Mouse (Mus musculus) embryonic facial prominence, embryonic 11.5 days (tissue): ENCODE data around the gene Slc17a8. TPM values are rescaled to one million over a fixed set of nuclear protein-coding genes. Genes with fewer than 3 reads are reported as not detected.
"Not testable (repeated sequence)": the region's sequence is repeated elsewhere in the genome, so short reads cannot be mapped to it uniquely, and the experiment has no call there.

Experiments
- ATAC-seq: fragments of 200-750 bp; cut with Nextera tagmentation; replicated peaks from 2 replicates; pipeline ENCODE4 v1.8.0; 2017; ENCODE audit warnings: low read depth; ENCODE audit not compliant: insufficient number of reproducible peaks, low FRiP score, low TSS enrichment
- DNase-seq: peaks from one replicate; pipeline ENCODE4 v3.0.0-alpha.2; 2015; ENCODE audit warnings: low spot score
- H3K27ac ChIP-seq: fragments of 300-500 bp; sonication (generic); replicated peaks from 2 replicates; pipeline ENCODE4 v1.5.1; 2014; ENCODE audit warnings: mild to moderate bottlenecking, low read depth, low read length, control low read depth
- H3K27me3 ChIP-seq: fragments of 300-500 bp; sonication (generic); 2 replicates; pipeline ENCODE4 v1.6.1; 2014; ENCODE audit warnings: mild to moderate bottlenecking, low read length, moderate library complexity, mixed read lengths; ENCODE audit not compliant: control insufficient read depth, insufficient read depth
- H3K36me3 ChIP-seq: fragments of 300-500 bp; sonication (generic); replicated peaks from 2 replicates; pipeline ENCODE4 v1.6.1; 2014; ENCODE audit warnings: low read depth, mild to moderate bottlenecking, low read length, moderate library complexity, mixed read lengths; ENCODE audit not compliant: control insufficient read depth, insufficient read depth
- H3K4me1 ChIP-seq: fragments of 300-500 bp; sonication (generic); 2 replicates; pipeline ENCODE4 v1.6.1; 2014; ENCODE audit warnings: low read length, mixed read lengths; ENCODE audit not compliant: control insufficient read depth, insufficient read depth
- H3K4me2 ChIP-seq: fragments of 300-500 bp; sonication (generic); 2 replicates; pipeline ENCODE4 v1.6.1; 2014; ENCODE audit warnings: low read depth, mild to moderate bottlenecking, control low read depth, low read length, moderate library complexity
- H3K4me3 ChIP-seq: fragments of 300-500 bp; sonication (generic); 2 replicates; pipeline ENCODE4 v1.5.1; 2014; ENCODE audit warnings: low read depth, low read length, control low read depth
- H3K9ac ChIP-seq: fragments of 300-500 bp; sonication (generic); replicated peaks from 2 replicates; pipeline ENCODE4 v1.6.1; 2014; ENCODE audit warnings: mild to moderate bottlenecking, control low read depth, low read length
- H3K9me3 ChIP-seq: fragments of 300-500 bp; sonication (generic); replicated peaks from 2 replicates; pipeline ENCODE4 v1.6.1; 2016; ENCODE audit warnings: mild to moderate bottlenecking, low read length, inconsistent platforms, mixed read lengths; ENCODE audit not compliant: control insufficient read depth
- WGBS: fragments of 180-500 bp; shearing (Covaris S2); extraction: QIAGEN DNeasy Blood & Tissue Kit; methylation state at CpG from one replicate; pipeline ENCODE4 v1.1.7; 2014; 5-methylcytosine and 5-hydroxymethylcytosine counted together
- polyA plus RNA-seq: library from polyadenylated mRNA; unstranded; fragments of >200 nt; fragmentation: Nextera tagmentation; extraction: Ambion mirVana; gene quantifications from 2 replicates; pipeline ENCODE4 v1.2.1, GENCODE M21; 2014

The Slc17a8 gene
- polyA plus RNA-seq: 0.13 and 0.18 TPM in 2 replicates

GRCm38 (mm10) chr10:89621129-89621528 is at the start of gene Slc17a8:
Gene Slc17a8, minus strand, starts transcription at chr10:89621253.
- Histone ChIP-seq H3K4me3 (no peak within 1 kb of the TSS), H3K9me3 (no peaks in the 10 kb centered on the region), H3K27ac (no peak within 1 kb of the TSS), H3K9ac (no peak within 1 kb of the TSS), H3K4me1 (no peaks in the 10 kb centered on the region), H3K4me2 (no peak within 1 kb of the TSS), H3K36me3 (no peaks in the 10 kb centered on the region), H3K27me3 (no peaks in the 10 kb centered on the region)
- ATAC-seq: no peak
- 33% methylated on average over 7 of the region's 7 CpGs for WGBS
- no peak for DNase-seq

DNA sequence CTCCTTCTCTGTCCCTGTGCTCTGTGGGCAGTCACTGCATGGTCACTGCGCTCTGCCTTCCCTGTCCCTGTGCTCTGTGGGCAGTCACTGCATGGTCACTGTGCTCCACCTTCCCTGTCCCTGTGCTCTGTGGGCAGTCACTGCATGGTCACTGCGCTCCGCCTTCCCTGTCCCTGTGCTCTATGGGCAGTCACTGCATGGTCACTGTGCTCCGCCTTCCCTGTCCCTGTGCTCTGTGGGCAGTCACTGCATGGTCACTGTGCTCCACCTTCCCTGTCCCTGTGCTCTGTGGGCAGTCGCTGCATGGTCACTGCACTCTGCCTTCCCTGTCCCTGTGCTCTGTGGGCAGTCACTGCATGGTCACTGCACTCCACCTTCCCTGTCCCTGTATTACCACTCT is 49.3 kb upstream of the Slc17a8 start:
- 94% methylated on average over 5 of the region's 5 CpGs for WGBS
- DNase-seq, H3K36me3 ChIP-seq, ATAC-seq, H3K27ac ChIP-seq, H3K4me3 ChIP-seq, H3K4me1 ChIP-seq, H3K4me2 ChIP-seq, H3K9ac ChIP-seq, H3K27me3 ChIP-seq, H3K9me3 ChIP-seq: not testable (repeated sequence)

DNA sequence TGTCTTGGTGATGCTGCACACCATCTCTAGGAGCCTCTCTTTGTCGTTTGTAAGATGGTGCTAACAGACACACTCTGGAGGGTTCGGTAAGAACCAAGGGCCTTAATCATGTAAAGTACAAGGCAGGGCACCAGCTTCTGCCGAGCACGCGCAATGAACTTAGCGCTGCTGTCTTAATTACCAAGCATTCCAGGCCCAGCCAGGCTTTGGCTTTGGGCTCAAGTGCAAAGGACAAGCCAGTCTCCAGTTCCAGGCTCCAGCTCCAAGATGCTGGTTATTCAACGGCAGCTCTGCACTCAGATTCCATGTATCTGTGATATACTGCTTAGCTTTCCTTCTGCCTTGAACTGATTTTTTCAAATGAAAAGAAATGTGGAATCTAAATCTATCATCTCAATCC is 46.5 kb upstream of the Slc17a8 start:
- Histone ChIP-seq H3K27ac (no peak overlapping the region), H3K27me3 (no peaks in the 10 kb centered on the region), H3K4me3 (no peak overlapping the region), H3K9me3 (no peaks in the 10 kb centered on the region), H3K9ac (no peak overlapping the region), H3K36me3 (no peaks in the 10 kb centered on the region), H3K4me1 (no peaks in the 10 kb centered on the region), H3K4me2 (no peak overlapping the region)
- WGBS: 85% methylated on average over 7 of the region's 7 CpGs
- no peak for DNase-seq
- ATAC-seq: no peak

DNA sequence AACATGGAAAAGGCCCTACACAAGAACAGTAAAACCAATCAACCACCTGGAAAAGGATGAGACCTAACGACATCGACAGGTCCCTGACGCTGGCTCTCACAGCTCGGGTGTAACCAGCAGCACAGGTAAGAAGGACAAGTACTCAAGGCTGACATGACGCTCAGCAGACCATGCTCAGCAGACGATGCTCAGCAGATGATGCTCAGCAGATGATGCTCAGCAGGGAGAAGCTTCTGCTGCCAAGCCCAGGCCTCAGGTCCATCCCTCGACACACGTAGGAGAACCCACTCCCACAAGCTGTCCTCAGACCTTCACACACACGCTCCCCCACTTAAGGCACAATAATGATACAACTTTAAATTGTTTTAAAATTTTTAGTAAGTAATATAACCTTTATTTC is 44.6 kb upstream of the Slc17a8 start:
- H3K9ac ChIP-seq: no peak overlapping the region
- no peak overlapping the region for H3K4me2 ChIP-seq
- no peak for ATAC-seq
- WGBS: 95% methylated on average over 9 of the region's 9 CpGs
- no peaks in the 10 kb centered on the region for H3K27me3 ChIP-seq
- DNase-seq: no peak
- H3K27ac ChIP-seq: no peak overlapping the region
- H3K36me3 ChIP-seq: no peaks in the 10 kb centered on the region
- H3K4me3 ChIP-seq: no peak overlapping the region
- no peaks in the 10 kb centered on the region for H3K4me1 ChIP-seq
- no peaks in the 10 kb centered on the region for H3K9me3 ChIP-seq

- no peak overlapping the region for H3K27ac ChIP-seq
- no peak overlapping the region for H3K4me2 ChIP-seq
- H3K36me3 ChIP-seq: no peaks in the 10 kb centered on the region
- WGBS: 92% methylated on average over 8 of the region's 8 CpGs
- DNase-seq (no peak), ATAC-seq (no peak)
- H3K4me1 ChIP-seq: no peaks in the 10 kb centered on the region
- H3K9me3 ChIP-seq: no peaks in the 10 kb centered on the region
- no peak overlapping the region for H3K9ac ChIP-seq
- H3K27me3 ChIP-seq: no peaks in the 10 kb centered on the region
- no peak overlapping the region for H3K4me3 ChIP-seq
Measured at GRCm38 (mm10) chr10:89664977-89665645, 44.1 kb upstream of the Slc17a8 start.

- Histone ChIP-seq H3K4me3 (no peak overlapping the region), H3K27ac (no peak overlapping the region), H3K4me1 (no peaks in the 10 kb centered on the region), H3K4me2 (no peak overlapping the region), H3K9me3 (no peaks in the 10 kb centered on the region), H3K27me3 (no peaks in the 10 kb centered on the region), H3K9ac (no peak overlapping the region), H3K36me3 (peaks cover 5% of the 10 kb centered on the region)
- WGBS: 93% methylated on average over 5 of the region's 5 CpGs
- ATAC-seq: no peak
- DNase-seq: no peak
Measured at GRCm38 (mm10) chr10:89656366-89656765, 35.3 kb upstream of the Slc17a8 start.

DNA sequence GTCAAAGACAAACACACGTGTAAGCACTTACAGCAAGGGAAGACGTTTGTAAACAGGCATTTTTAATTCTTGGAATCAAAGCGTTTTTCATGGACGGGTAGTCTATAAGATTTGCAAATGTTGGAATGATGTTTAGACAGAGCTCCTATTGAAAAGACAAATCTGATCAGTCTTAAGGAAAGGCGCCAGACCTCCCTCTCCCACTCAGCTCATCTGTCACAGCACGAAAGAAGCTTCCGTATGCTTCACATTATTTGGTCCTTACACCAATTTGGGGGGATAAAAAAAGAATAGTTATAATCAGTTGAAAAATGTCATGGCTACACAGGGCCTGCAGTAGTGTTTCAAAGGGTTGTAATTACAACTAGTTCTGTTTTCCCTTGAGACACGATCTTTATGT is 31.9 kb upstream of the Slc17a8 start:
- H3K9ac ChIP-seq: no peak overlapping the region
- no peaks in the 10 kb centered on the region for H3K4me1 ChIP-seq
- no peak overlapping the region for H3K4me3 ChIP-seq
- WGBS: 84% methylated on average over 8 of the region's 8 CpGs
- DNase-seq (no peak), ATAC-seq (no peak)
- peaks cover 5% of the 10 kb centered on the region for H3K36me3 ChIP-seq
- no peaks in the 10 kb centered on the region for H3K9me3 ChIP-seq
- no peak overlapping the region for H3K4me2 ChIP-seq
- H3K27ac ChIP-seq: no peak overlapping the region
- no peaks in the 10 kb centered on the region for H3K27me3 ChIP-seq

- no peak overlapping the region for H3K27ac ChIP-seq
- H3K36me3 ChIP-seq: peaks cover 3% of the 10 kb centered on the region; the same call in 1 of the 2 replicates
Measured at GRCm38 (mm10) chr10:89651691-89652090, 30.6 kb upstream of the Slc17a8 start.

More at GRCm38 (mm10) chr10:89651691-89652090, 30.6 kb upstream of the Slc17a8 start:
- Histone ChIP-seq H3K4me1 (no peaks in the 10 kb centered on the region), H3K9me3 (no peaks in the 10 kb centered on the region), H3K27me3 (no peaks in the 10 kb centered on the region), H3K4me3 (no peak overlapping the region), H3K4me2 (no peak overlapping the region), H3K9ac (no peak overlapping the region)
- ATAC-seq (no peak), DNase-seq (no peak)
- 89% methylated on average over 1 of the region's 1 CpGs for WGBS
